Mouse (Mus musculus) kidney, embryonic 14.5 days (tissue): ENCODE data around the gene Mfsd5. TPM values are rescaled to one million over a fixed set of nuclear protein-coding genes. Genes with fewer than 3 reads are reported as not detected.

Experiments used
- ATAC-seq: fragments of 200-750 bp; cut with Nextera tagmentation; 2 replicates; pipeline ENCODE4 v1.8.0; 2017; ENCODE audit warnings: moderate number of reproducible peaks, mild to moderate bottlenecking, moderate TSS enrichment, moderate library complexity; ENCODE audit not compliant: low FRiP score, low TSS enrichment
- H3K27ac ChIP-seq: fragments of 300-500 bp; sonication (generic); 2 replicates; pipeline ENCODE4 v1.5.1; 2014; ENCODE audit warnings: low read depth, mild to moderate bottlenecking, low read length, moderate library complexity, mixed read lengths
- H3K27me3 ChIP-seq: fragments of 300-500 bp; sonication (generic); 2 replicates; pipeline ENCODE4 v1.6.1; 2014; ENCODE audit warnings: mild to moderate bottlenecking, low read length; ENCODE audit not compliant: control insufficient read depth, insufficient read depth
- H3K36me3 ChIP-seq: fragments of 300-500 bp; sonication (generic); 2 replicates; pipeline ENCODE4 v1.6.1; 2014; ENCODE audit warnings: low read length, mixed read lengths; ENCODE audit not compliant: control insufficient read depth, insufficient read depth
- H3K4me1 ChIP-seq: fragments of 300-500 bp; sonication (generic); 2 replicates; pipeline ENCODE4 v1.6.1; 2014; ENCODE audit warnings: low read length, mixed read lengths; ENCODE audit not compliant: control insufficient read depth, insufficient read depth
- H3K4me2 ChIP-seq: fragments of 300-500 bp; sonication (generic); replicated peaks from 2 replicates; pipeline ENCODE4 v1.6.1; 2014; ENCODE audit warnings: low read depth, mild to moderate bottlenecking, low read length
- H3K4me3 ChIP-seq: fragments of 300-500 bp; sonication (generic); 2 replicates; pipeline ENCODE4 v1.5.1; 2014; ENCODE audit warnings: mild to moderate bottlenecking, low read length
- H3K9ac ChIP-seq: fragments of 300-500 bp; sonication (generic); 2 replicates; pipeline ENCODE4 v1.6.1; 2014; ENCODE audit warnings: low read depth, mild to moderate bottlenecking, low read length, moderate library complexity
- H3K9me3 ChIP-seq: fragments of 300-500 bp; sonication (generic); 2 replicates; pipeline ENCODE4 v1.6.1; 2016; ENCODE audit warnings: low read length; ENCODE audit not compliant: control insufficient read depth
- WGBS: fragments of 180-500 bp; shearing (Covaris S2); extraction: QIAGEN DNeasy Blood & Tissue Kit; methylation state at CpG from one replicate; pipeline ENCODE4 v1.1.7; 2014; 5-methylcytosine and 5-hydroxymethylcytosine counted together
- polyA plus RNA-seq: library from polyadenylated mRNA; unstranded; fragments of >200 nt; fragmentation: Nextera tagmentation; extraction: Ambion mirVana; gene quantifications from 2 replicates; pipeline ENCODE4 v1.2.1, GENCODE M21; 2014

Gene Mfsd5
- polyA plus RNA-seq, 1 experiment from 2014 or later = 65.3 TPM

GRCm38 (mm10) chr15:102256431-102257201 lies 22.6 kb upstream of the Mfsd5 start:
- WGBS = 10% methylated on average over 22 of the region's 22 CpGs
- Histone ChIP-seq H3K27ac (peak overlapping the region; percentile 49; the same call in 1 of the 2 replicates), H3K27me3 (peaks cover 6% of the 10 kb centered on the region), H3K4me3 (peak overlapping the region; percentile 49), H3K36me3 (0 out of 2 replicates have a peak, but pooled peaks cover 3% of the 10 kb centered on the region), H3K9me3 (no peaks in the 10 kb centered on the region), H3K9ac (peak overlapping the region; percentile 64), H3K4me2 (peak overlapping the region; percentile 96), H3K4me1 (peaks cover 31% of the 10 kb centered on the region)
- ATAC-seq = no peak

- peak within 1 kb of the TSS; percentile 49; the same call in 1 of the 2 replicates for H3K27ac ChIP-seq
- H3K9ac ChIP-seq = peak within 1 kb of the TSS; percentile 64
- no peaks in the 10 kb centered on the region for H3K9me3 ChIP-seq
- H3K4me2 ChIP-seq = peak within 1 kb of the TSS; percentile 96
- H3K27me3 ChIP-seq = peaks cover 6% of the 10 kb centered on the region; the same call in 1 of the 2 replicates
- ATAC-seq = peak; percentile 34
- H3K4me1 ChIP-seq = peaks cover 31% of the 10 kb centered on the region
- 0 out of 2 replicates have a peak, but pooled peaks cover 1% of the 10 kb centered on the region for H3K36me3 ChIP-seq
- 1% methylated on average over 40 of the region's 46 CpGs for WGBS
- peak within 1 kb of the TSS; percentile 49 for H3K4me3 ChIP-seq
Measured at GRCm38 (mm10) chr15:102257202-102258075, 21.8 kb upstream of the Mfsd5 start, which contains the start of gene Rarg. Rarg (minus strand) TSS chr15:102257517.

GRCm38 (mm10) chr15:102258076-102258470 lies 21.2 kb upstream of the Mfsd5 start:
- Histone ChIP-seq H3K4me3 (peak overlapping the region; percentile 49; the same call in 1 of the 2 replicates), H3K4me1 (peaks cover 31% of the 10 kb centered on the region), H3K27ac (peak overlapping the region; percentile 49; the same call in 1 of the 2 replicates), H3K36me3 (no peaks in the 10 kb centered on the region), H3K9ac (peak overlapping the region; percentile 64; the same call in 1 of the 2 replicates), H3K9me3 (no peaks in the 10 kb centered on the region), H3K27me3 (peaks cover 6% of the 10 kb centered on the region; the same call in 1 of the 2 replicates), H3K4me2 (peak overlapping the region; percentile 96)
- 12% methylated on average over 12 of the region's 12 CpGs for WGBS
- ATAC-seq = peak; percentile 47; the same call in 1 of the 2 replicates

GRCm38 (mm10) chr15:102258581-102259253 lies 20.5 kb upstream of the Mfsd5 start:
- no peaks in the 10 kb centered on the region for H3K36me3 ChIP-seq
- peaks cover 31% of the 10 kb centered on the region for H3K4me1 ChIP-seq
- H3K27me3 ChIP-seq = peaks cover 6% of the 10 kb centered on the region; the same call in 1 of the 2 replicates
- no peak overlapping the region for H3K4me3 ChIP-seq
- H3K9ac ChIP-seq = peak overlapping the region; percentile 18; the same call in 1 of the 2 replicates
- WGBS = 28% methylated on average over 11 of the region's 11 CpGs
- H3K4me2 ChIP-seq = peak overlapping the region; percentile 96
- no peak for ATAC-seq
- peak overlapping the region; percentile 49; the same call in 1 of the 2 replicates for H3K27ac ChIP-seq
- H3K9me3 ChIP-seq = no peaks in the 10 kb centered on the region

GRCm38 (mm10) chr15:102262582-102262981 lies 16.7 kb upstream of the Mfsd5 start:
- Histone ChIP-seq H3K4me3 (no peak overlapping the region), H3K4me1 (peaks cover 16% of the 10 kb centered on the region), H3K9me3 (no peaks in the 10 kb centered on the region), H3K27ac (no peak overlapping the region), H3K9ac (no peak overlapping the region), H3K36me3 (no peaks in the 10 kb centered on the region), H3K27me3 (peaks cover 6% of the 10 kb centered on the region; the same call in 1 of the 2 replicates), H3K4me2 (no peak overlapping the region)
- ATAC-seq = no peak
- 42% methylated on average over 7 of the region's 7 CpGs for WGBS

GRCm38 (mm10) chr15:102263037-102263436 lies 16.2 kb upstream of the Mfsd5 start:
- no peaks in the 10 kb centered on the region for H3K9me3 ChIP-seq
- no peak for ATAC-seq
- H3K4me3 ChIP-seq = no peak overlapping the region
- no peak overlapping the region for H3K4me2 ChIP-seq
- peaks cover 12% of the 10 kb centered on the region for H3K4me1 ChIP-seq
- whole genome bisulfite sequencing = 68% methylated on average over 2 of the region's 2 CpGs
- H3K27me3 ChIP-seq = peaks cover 6% of the 10 kb centered on the region; the same call in 1 of the 2 replicates
- H3K9ac ChIP-seq = no peak overlapping the region
- H3K36me3 ChIP-seq = no peaks in the 10 kb centered on the region
- no peak overlapping the region for H3K27ac ChIP-seq

- Histone ChIP-seq H3K4me1 (peaks cover 4% of the 10 kb centered on the region), H3K4me3 (no peak overlapping the region)
- WGBS = 96% methylated on average over 5 of the region's 5 CpGs
Measured at GRCm38 (mm10) chr15:102265548-102265947, 13.7 kb upstream of the Mfsd5 start.

GRCm38 (mm10) chr15:102270274-102270960 lies 8.8 kb upstream of the Mfsd5 start, which contains the start of gene Gm9918:
Gm9918 (plus strand) TSS chr15:102270563.
- ATAC-seq = peak; percentile 69
- Histone ChIP-seq H3K4me2 (peak within 1 kb of the TSS; percentile 47), H3K27ac (no peak within 1 kb of the TSS), H3K4me3 (peak within 1 kb of the TSS; percentile 26), H3K4me1 (peaks cover 10% of the 10 kb centered on the region), H3K9ac (peak within 1 kb of the TSS; percentile 47; the same call in 1 of the 2 replicates), H3K27me3 (no peaks in the 10 kb centered on the region), H3K36me3 (no peaks in the 10 kb centered on the region), H3K9me3 (no peaks in the 10 kb centered on the region)
- WGBS = 6% methylated on average over 20 of the region's 21 CpGs

More at GRCm38 (mm10) chr15:102265548-102265947, 13.7 kb upstream of the Mfsd5 start:
- H3K36me3 ChIP-seq = no peaks in the 10 kb centered on the region
- no peak overlapping the region for H3K9ac ChIP-seq
- no peak overlapping the region for H3K27ac ChIP-seq
- ATAC-seq = no peak
- no peaks in the 10 kb centered on the region for H3K27me3 ChIP-seq
- H3K9me3 ChIP-seq = no peaks in the 10 kb centered on the region
- H3K4me2 ChIP-seq = no peak overlapping the region
